Mouse (Mus musculus) heart, postnatal 0 days (tissue): ENCODE data around the gene Lrfn5.

Source experiments
- CTCF ChIP-seq: IDR thresholded peaks from 2 replicates; pipeline ENCODE4 v1.5.1; 2016; ENCODE audit warnings: antibody characterized with exemption, control low read depth, low read depth
- EP300 ChIP-seq: IDR thresholded peaks from 2 replicates; pipeline ENCODE4 v1.6.1; 2016; ENCODE audit warnings: antibody characterized with exemption, low read depth

GRCm38 (mm10) chr12:61807073-61807605, 284.2 kb downstream of the Lrfn5 start:
- TF ChIP-seq EP300 (no peak), CTCF (no peak)
